Mouse (Mus musculus): ENCODE data around the gene Gm28048.

- no peak for TF ChIP-seq POLR2A (IDR thresholded peaks at IDR 0.05; ENCODE audit: borderline replicate concordance, low read depth, low read length)
- no peak for TF ChIP-seq CTCF (IDR thresholded peaks at IDR 0.05; ENCODE audit: low read depth, low read length)
These were observed 25.7 kb upstream of the Gm28048 start, which contains the start of gene Fam161a for GRCm38 (mm10) chr11:23007481-23008180.
